Mouse (Mus musculus) heart, embryonic 11.5 days (tissue): ENCODE data around the gene Mcrip1. TPM values are rescaled to one million over a fixed set of nuclear protein-coding genes. Genes with fewer than 3 reads are reported as not detected.

ENCODE experiments used
- ATAC-seq: fragments of 200-750 bp; cut with Nextera tagmentation; replicated peaks from 2 replicates; pipeline ENCODE4 v1.8.0; 2017; ENCODE audit warnings: moderate library complexity; ENCODE audit not compliant: insufficient number of reproducible peaks, low FRiP score, low TSS enrichment
- H3K27ac ChIP-seq: fragments of 300-500 bp; sonication (generic); 2 replicates; pipeline ENCODE4 v1.5.1; 2014; ENCODE audit warnings: mild to moderate bottlenecking, low read depth, low read length
- H3K27me3 ChIP-seq: fragments of 300-500 bp; sonication (generic); 2 replicates; pipeline ENCODE4 v1.6.1; 2014; ENCODE audit warnings: mild to moderate bottlenecking, low read length, mixed read lengths; ENCODE audit not compliant: control insufficient read depth, insufficient read depth
- H3K36me3 ChIP-seq: fragments of 300-500 bp; sonication (generic); 2 replicates; pipeline ENCODE4 v1.6.1; 2014; ENCODE audit warnings: mild to moderate bottlenecking, low read length, moderate library complexity, mixed read lengths; ENCODE audit not compliant: control insufficient read depth, insufficient read depth
- H3K4me1 ChIP-seq: fragments of 300-500 bp; sonication (generic); 2 replicates; pipeline ENCODE4 v1.6.1; 2014; ENCODE audit warnings: low read length; ENCODE audit not compliant: control insufficient read depth, insufficient read depth
- H3K4me2 ChIP-seq: fragments of 300-500 bp; sonication (generic); 2 replicates; pipeline ENCODE4 v1.6.1; 2014; ENCODE audit warnings: mild to moderate bottlenecking, moderate library complexity
- H3K4me3 ChIP-seq: fragments of 300-500 bp; sonication (generic); 2 replicates; pipeline ENCODE4 v1.5.1; 2014; ENCODE audit warnings: low read depth, low read length
- H3K9ac ChIP-seq: fragments of 300-500 bp; sonication (generic); 2 replicates; pipeline ENCODE4 v1.6.1; 2014; ENCODE audit warnings: mild to moderate bottlenecking, low read depth, low read length, moderate library complexity
- H3K9me3 ChIP-seq: fragments of 300-500 bp; sonication (generic); replicated peaks from 2 replicates; pipeline ENCODE4 v1.6.1; 2016; ENCODE audit warnings: low read length; ENCODE audit not compliant: control insufficient read depth
- WGBS: fragments of 180-500 bp; shearing (Covaris S2); extraction: QIAGEN DNeasy Blood & Tissue Kit; methylation state at CpG from one replicate; pipeline ENCODE4 v1.1.7; 2014; ENCODE audit not compliant: insufficient replicate concordance; 5-methylcytosine and 5-hydroxymethylcytosine counted together
- polyA plus RNA-seq: library from polyadenylated mRNA; unstranded; fragments of >200 nt; fragmentation: Nextera tagmentation; extraction: Ambion mirVana; gene quantifications from 2 replicates; pipeline ENCODE4 v1.2.1, GENCODE M21; 2014

The Mcrip1 gene
- polyA plus RNA-seq, 1 experiment from 2014 or later, result 168 TPM

DNA sequence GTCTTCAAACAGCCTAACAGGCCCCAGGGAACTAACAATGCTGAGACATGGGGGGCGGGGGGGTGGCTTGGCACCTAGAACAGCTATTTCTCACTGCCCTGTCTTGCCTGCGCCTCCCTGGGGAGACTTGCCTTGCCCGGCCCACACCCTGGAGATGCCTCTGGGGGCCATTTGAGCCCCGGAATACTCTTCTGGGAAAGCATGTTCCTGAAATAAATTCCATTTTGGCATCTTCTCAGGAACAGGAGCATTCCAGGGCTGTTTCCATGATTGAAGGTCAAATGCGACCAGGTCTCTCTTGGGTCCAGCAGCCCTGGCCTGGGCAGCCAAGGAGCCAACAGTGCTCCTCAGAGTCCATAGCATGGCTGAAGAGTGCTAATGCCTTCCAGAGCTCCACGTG, 7.2 kb downstream of the Mcrip1 start:
- Histone ChIP-seq H3K27ac (no peak overlapping the region), H3K9ac (no peak overlapping the region), H3K27me3 (no peaks in the 10 kb centered on the region), H3K4me2 (no peak overlapping the region), H3K36me3 (peaks cover 12% of the 10 kb centered on the region), H3K4me1 (peaks cover 19% of the 10 kb centered on the region), H3K4me3 (no peak overlapping the region), H3K9me3 (no peaks in the 10 kb centered on the region)
- ATAC-seq, result no peak
- 82% methylated on average over 6 of the region's 6 CpGs for WGBS

DNA sequence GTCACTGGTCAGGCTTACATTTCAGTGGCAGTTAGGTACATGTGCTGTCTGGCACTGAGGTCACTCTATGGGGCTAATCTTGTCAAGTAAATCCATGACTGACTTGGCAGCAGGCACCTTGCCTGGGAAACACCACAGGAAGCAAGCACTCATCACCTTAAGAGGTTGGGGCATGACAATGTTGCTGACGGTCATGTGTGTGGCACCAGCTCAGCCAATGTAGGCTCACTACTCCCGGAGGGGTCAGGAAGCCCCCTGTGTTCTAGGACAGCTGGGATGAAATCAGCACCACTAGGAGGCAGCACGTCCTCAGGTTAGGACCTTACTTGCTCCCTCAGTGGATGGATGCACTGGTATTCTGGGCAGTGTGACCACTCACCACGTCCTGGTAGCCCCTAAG, 7.6 kb downstream of the Mcrip1 start:
- no peak overlapping the region for H3K9ac ChIP-seq
- WGBS, result 29% methylated on average over 4 of the region's 4 CpGs
- no peak for ATAC-seq

DNA sequence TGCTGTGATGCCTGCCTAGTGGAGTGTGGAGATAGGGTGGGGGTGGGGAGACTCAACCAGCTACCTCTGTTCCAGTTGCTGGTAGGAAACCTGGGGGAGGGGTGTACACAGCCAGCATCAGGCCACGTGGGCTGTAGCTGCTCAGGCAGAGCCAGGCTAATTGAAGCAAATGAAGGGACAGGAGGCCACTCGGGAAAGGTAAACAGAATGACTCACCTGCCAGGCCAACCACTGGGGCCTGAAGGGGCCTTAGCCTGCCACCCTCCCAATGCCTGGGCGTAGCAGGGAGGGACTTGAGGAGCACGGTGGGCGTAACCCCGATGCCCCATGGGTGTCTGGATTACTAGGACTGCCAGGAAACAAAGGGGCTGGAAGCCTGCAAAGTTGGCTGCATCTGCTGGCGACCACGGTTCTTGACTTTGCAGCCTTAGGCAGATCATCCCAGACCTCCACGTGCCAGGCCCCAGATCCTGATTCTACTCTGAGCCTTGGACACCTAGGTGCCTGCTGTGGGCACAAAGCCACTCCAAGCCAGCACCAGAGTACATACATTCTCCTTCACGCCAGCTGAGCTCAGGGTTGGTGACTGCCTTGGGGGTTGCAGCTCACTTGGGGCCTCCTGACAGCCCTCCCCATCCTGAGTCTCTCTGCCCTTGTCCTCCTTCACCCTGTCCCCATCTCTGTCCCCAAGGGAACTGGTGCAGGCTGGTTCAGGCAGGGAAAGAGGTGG, 10.1 kb downstream of the Mcrip1 start:
- Histone ChIP-seq H3K9ac (peak overlapping the region; percentile 36; the same call in 1 of the 2 replicates), H3K4me1 (peaks cover 17% of the 10 kb centered on the region), H3K9me3 (no peaks in the 10 kb centered on the region), H3K4me3 (no peak overlapping the region), H3K36me3 (peaks cover 8% of the 10 kb centered on the region), H3K27me3 (peaks cover 6% of the 10 kb centered on the region), H3K27ac (no peak overlapping the region), H3K4me2 (0 out of 2 replicates have a peak overlapping the region, but pooled peaks have one; percentile 22)
- ATAC-seq, result no peak
- 31% methylated on average over 10 of the region's 10 CpGs for WGBS

More for the DNA sequence above, 7.6 kb downstream of the Mcrip1 start:
- H3K4me1 ChIP-seq, result peaks cover 17% of the 10 kb centered on the region
- peaks cover 12% of the 10 kb centered on the region for H3K36me3 ChIP-seq
- no peak overlapping the region for H3K4me3 ChIP-seq
- H3K9me3 ChIP-seq, result no peaks in the 10 kb centered on the region
- no peak overlapping the region for H3K27ac ChIP-seq
- H3K4me2 ChIP-seq, result no peak overlapping the region
- H3K27me3 ChIP-seq, result no peaks in the 10 kb centered on the region

DNA sequence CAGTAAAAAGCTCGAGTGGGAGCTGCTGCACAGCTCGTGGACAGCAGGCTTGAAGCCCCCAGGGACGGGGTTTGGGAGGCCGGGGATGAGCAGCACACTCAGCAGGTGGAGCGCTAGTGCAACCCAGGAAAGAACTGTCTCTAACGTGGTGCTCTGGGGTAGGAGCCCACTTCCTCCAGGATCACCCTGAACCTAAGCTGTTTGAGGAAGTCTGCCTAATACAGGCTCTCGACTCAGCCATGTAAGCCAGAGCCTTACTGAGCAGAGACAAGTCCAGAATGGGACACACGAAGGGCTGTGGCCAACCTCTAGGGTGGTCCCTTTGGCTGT, 10.6 kb downstream of the Mcrip1 start:
- no peaks in the 10 kb centered on the region for H3K9me3 ChIP-seq
- H3K36me3 ChIP-seq, result peaks cover 8% of the 10 kb centered on the region
- H3K9ac ChIP-seq, result no peak overlapping the region
- 0 out of 2 replicates have a peak overlapping the region, but pooled peaks have one; percentile 29 for H3K27ac ChIP-seq
- 51% methylated on average over 8 of the region's 8 CpGs for WGBS
- H3K27me3 ChIP-seq, result peaks cover 11% of the 10 kb centered on the region
- no peak overlapping the region for H3K4me2 ChIP-seq
- ATAC-seq, result no peak
- no peak overlapping the region for H3K4me3 ChIP-seq
- peaks cover 17% of the 10 kb centered on the region for H3K4me1 ChIP-seq

DNA sequence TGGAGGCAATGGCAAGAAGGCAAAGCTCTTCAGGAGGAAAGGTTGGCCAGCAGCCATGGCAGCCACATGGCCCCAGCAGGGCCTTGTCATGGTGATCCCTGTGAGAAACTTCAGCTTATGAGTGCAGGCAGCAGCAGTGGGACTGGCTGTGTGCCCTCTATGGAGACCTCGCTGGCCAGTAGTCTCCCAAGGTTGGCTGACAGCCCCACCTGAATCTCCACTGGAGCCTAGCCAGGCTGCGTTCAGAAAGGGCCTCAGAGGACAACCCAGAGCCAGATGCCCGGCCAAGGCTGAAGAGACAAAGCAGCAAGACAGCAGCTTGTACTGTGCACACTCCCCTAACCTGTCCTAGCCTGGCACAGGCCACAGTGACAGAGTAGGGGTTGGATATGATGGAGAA, 11.0 kb downstream of the Mcrip1 start:
- Histone ChIP-seq H3K4me3 (no peak overlapping the region), H3K4me2 (no peak overlapping the region), H3K27ac (0 out of 2 replicates have a peak overlapping the region, but pooled peaks have one; percentile 29), H3K4me1 (peaks cover 17% of the 10 kb centered on the region), H3K9me3 (no peaks in the 10 kb centered on the region), H3K9ac (no peak overlapping the region), H3K36me3 (peaks cover 8% of the 10 kb centered on the region), H3K27me3 (peaks cover 13% of the 10 kb centered on the region)
- no peak for ATAC-seq
- WGBS, result 69% methylated on average over 3 of the region's 3 CpGs

DNA sequence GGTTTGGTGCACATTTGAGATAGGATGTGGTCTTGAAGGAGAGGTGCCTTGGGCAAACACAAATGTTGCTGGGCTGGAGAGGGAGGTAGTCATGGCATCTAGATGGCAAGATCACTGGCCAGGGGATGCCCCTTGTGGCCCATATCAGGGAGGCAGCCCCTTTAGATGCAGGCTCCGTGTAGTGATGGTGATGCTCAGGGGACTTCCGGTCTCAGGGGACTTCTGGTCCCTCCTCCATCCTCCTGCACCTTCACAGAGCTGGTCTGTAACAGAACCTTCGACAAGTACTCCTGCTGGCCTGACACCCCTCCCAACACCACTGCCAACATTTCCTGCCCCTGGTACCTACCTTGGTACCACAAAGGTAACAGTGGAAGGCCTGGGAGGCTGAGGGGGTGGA, 13.7 kb downstream of the Mcrip1 start:
- WGBS, result 67% methylated on average over 3 of the region's 3 CpGs
- H3K4me3 ChIP-seq, result no peak overlapping the region
- H3K4me1 ChIP-seq, result peaks cover 16% of the 10 kb centered on the region
- no peaks in the 10 kb centered on the region for H3K9me3 ChIP-seq
- no peak overlapping the region for H3K4me2 ChIP-seq
- H3K27me3 ChIP-seq, result peaks cover 40% of the 10 kb centered on the region
- no peaks in the 10 kb centered on the region for H3K36me3 ChIP-seq
- H3K27ac ChIP-seq, result no peak overlapping the region
- H3K9ac ChIP-seq, result no peak overlapping the region
- no peak for ATAC-seq

DNA sequence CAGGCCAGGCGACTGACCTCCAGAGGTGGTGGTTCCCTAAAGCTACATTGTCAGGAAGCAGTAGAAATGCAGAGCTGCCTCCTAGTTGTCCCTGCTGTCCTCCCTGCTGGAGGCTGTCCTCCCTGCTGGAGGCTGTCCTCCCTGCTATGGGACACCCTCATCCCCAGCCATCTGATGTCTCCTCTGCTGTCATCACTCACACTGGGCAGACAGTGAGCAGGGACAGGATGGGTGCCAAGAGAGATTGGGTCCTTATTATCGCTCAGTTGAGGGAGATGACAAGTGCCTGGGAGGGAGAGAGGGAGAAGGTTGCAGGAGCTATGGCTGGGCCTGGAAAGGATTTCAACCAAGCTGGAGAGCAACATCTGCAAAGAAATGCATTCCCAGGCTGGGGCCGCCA, 14.4 kb downstream of the Mcrip1 start:
- Histone ChIP-seq H3K27me3 (peaks cover 46% of the 10 kb centered on the region), H3K36me3 (no peaks in the 10 kb centered on the region), H3K4me1 (peaks cover 20% of the 10 kb centered on the region), H3K4me2 (no peak overlapping the region), H3K4me3 (no peak overlapping the region), H3K27ac (no peak overlapping the region), H3K9me3 (no peaks in the 10 kb centered on the region), H3K9ac (no peak overlapping the region)
- 45% methylated on average over 3 of the region's 3 CpGs for WGBS
- no peak for ATAC-seq

DNA sequence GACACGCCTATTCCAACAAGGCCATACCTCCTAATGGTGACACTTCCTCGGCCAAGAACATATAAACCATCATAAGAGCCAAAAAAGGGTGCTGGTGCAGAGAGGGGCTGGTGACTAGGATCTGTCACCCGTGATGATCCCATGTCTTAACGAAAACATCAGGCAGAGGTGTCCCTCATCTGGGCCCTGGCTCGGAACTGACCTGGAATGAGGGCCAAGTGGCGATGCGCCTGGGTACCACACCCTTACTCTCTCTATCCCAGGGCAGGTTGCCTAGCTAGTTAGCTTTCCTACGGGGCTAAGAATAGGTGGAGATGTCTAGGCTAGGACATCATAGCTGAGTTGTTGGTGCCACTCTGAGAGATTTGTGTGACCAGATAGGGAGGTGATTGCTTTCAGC, 15.4 kb downstream of the Mcrip1 start:
- no peak for ATAC-seq
- WGBS, result 76% methylated on average over 8 of the region's 8 CpGs
- Histone ChIP-seq H3K27ac (no peak overlapping the region), H3K4me2 (no peak overlapping the region), H3K9me3 (no peaks in the 10 kb centered on the region), H3K4me3 (no peak overlapping the region), H3K27me3 (peaks cover 57% of the 10 kb centered on the region), H3K4me1 (peaks cover 13% of the 10 kb centered on the region), H3K9ac (no peak overlapping the region), H3K36me3 (no peaks in the 10 kb centered on the region)

DNA sequence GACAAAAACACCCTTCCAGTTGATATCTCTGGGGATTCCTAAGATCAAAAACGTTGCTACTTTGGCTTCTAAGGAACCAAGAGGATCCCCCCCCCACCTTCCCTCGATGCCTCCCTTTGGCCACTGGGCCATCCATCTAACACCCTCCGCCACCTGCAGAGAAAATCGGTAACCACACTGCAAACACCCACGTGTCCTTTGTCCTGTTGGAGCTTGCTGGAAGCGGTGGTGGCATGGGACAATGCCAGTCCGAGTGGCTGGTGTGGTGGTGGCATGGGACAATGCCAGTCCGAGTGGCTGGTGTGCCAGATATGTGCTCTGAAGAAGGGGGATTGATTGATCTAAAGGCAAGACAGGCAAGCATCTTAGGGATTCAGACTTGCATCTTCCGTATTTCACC, 17.9 kb downstream of the Mcrip1 start:
- Histone ChIP-seq H3K36me3 (no peaks in the 10 kb centered on the region), H3K27ac (no peak overlapping the region), H3K27me3 (peaks cover 75% of the 10 kb centered on the region), H3K9ac (no peak overlapping the region), H3K9me3 (no peaks in the 10 kb centered on the region), H3K4me2 (no peak overlapping the region), H3K4me1 (0 out of 2 replicates have a peak, but pooled peaks cover 6% of the 10 kb centered on the region), H3K4me3 (no peak overlapping the region)
- 29% methylated on average over 9 of the region's 9 CpGs for WGBS
- no peak for ATAC-seq
